Mouse (Mus musculus) forebrain, embryonic 10.5 days (tissue): ENCODE data around the gene Loxl4. TPM values are rescaled to one million over a fixed set of nuclear protein-coding genes. Genes with fewer than 3 reads are reported as not detected.

Source experiments
- DNase-seq: peaks from one replicate; pipeline ENCODE4 v3.0.0-alpha.2; 2017; ENCODE audit warnings: low spot score; ENCODE audit errors: extremely low spot score
- H3K27ac ChIP-seq: fragments of 300-500 bp; sonication (generic); 2 replicates; pipeline ENCODE4 v1.5.1; 2016; ENCODE audit warnings: mild to moderate bottlenecking
- H3K27me3 ChIP-seq: fragments of 300-500 bp; sonication (generic); 2 replicates; pipeline ENCODE4 v1.6.1; 2016; ENCODE audit warnings: mild to moderate bottlenecking; ENCODE audit not compliant: poor library complexity, severe bottlenecking
- H3K36me3 ChIP-seq: fragments of 300-500 bp; sonication (generic); replicated peaks from 2 replicates; pipeline ENCODE4 v1.6.1; 2016; ENCODE audit warnings: mild to moderate bottlenecking, moderate library complexity
- H3K4me1 ChIP-seq: fragments of 300-500 bp; sonication (generic); 2 replicates; pipeline ENCODE4 v1.6.1; 2016
- H3K4me3 ChIP-seq: fragments of 300-500 bp; sonication (generic); 2 replicates; pipeline ENCODE4 v1.5.1; 2016; ENCODE audit warnings: mild to moderate bottlenecking, moderate library complexity
- H3K9me3 ChIP-seq: fragments of 300-500 bp; sonication (generic); 2 replicates; pipeline ENCODE4 v1.6.1; 2016; ENCODE audit warnings: mild to moderate bottlenecking, moderate library complexity
- WGBS: fragments of 180-500 bp; shearing (Covaris S2); methylation state at CpG from one replicate; pipeline ENCODE4 v1.1.7; 2016; 5-methylcytosine and 5-hydroxymethylcytosine counted together
- polyA plus RNA-seq: library from polyadenylated mRNA; unstranded; fragments of >200 nt; fragmentation: Nextera tagmentation; extraction: Ambion mirVana; gene quantifications from 2 replicates; pipeline ENCODE4 v1.2.1, GENCODE M21; 2016

Gene Loxl4
- polyA plus RNA-seq, 1 experiment from 2014 or later, result 0.31 TPM

DNA sequence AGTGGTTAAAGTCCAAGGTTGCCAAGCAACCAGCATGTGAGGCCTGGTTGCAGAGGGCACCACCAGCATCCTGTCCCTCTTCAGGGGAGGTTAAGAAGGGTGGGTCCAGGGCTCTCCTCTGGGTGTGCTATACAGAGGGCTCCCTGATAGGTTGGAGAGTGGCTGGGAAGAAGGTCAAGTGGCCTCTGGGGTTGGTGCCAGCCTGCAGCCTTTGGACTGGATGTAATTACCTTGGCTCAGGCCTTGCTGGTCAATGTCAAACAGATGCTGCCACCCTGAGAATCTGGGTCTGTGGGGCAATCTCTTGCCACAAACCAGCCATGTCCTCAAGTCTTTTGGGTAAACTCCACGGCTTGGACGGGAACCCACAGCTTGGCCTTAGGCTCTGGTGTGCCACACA is 11.2 kb downstream of the Loxl4 start:
- Histone ChIP-seq H3K4me3 (no peak overlapping the region), H3K27ac (no peak overlapping the region), H3K36me3 (no peaks in the 10 kb centered on the region), H3K9me3 (no peaks in the 10 kb centered on the region), H3K4me1 (peaks cover 14% of the 10 kb centered on the region), H3K27me3 (no peaks in the 10 kb centered on the region)
- WGBS, result 90% methylated on average over 2 of the region's 2 CpGs
- DNase-seq, result no peak

DNA sequence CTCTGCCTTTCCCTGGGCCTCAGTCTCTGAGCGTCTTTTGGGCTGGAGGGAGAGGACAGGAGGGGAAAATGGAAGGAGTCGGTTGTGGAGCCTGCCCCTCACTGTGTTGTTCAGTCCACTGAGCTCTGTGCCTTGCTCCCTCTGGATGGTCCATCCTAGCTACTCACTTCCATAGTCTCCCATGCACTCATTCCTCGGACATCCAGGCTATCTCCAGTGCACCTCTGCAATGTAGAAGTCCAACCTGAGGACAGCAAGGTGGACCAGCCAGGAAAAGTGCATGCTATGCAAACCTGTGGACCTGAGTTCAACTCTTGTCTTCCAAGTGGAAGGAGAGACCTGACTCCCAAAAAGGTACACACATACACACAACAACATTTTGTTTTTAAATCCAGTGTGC is 12.0 kb downstream of the Loxl4 start:
- peaks cover 14% of the 10 kb centered on the region for H3K4me1 ChIP-seq
- H3K9me3 ChIP-seq, result no peaks in the 10 kb centered on the region
- WGBS, result 77% methylated on average over 3 of the region's 3 CpGs
- DNase-seq, result no peak
- no peaks in the 10 kb centered on the region for H3K27me3 ChIP-seq
- no peak overlapping the region for H3K27ac ChIP-seq
- no peaks in the 10 kb centered on the region for H3K36me3 ChIP-seq
- H3K4me3 ChIP-seq, result no peak overlapping the region

GRCm38 (mm10) chr19:42599891-42600290 is 12.7 kb downstream of the Loxl4 start:
- no peak overlapping the region for H3K4me3 ChIP-seq

GRCm38 (mm10) chr19:42597896-42598295 is 14.7 kb downstream of the Loxl4 start:
- 93% methylated on average over 6 of the region's 6 CpGs for WGBS
- Histone ChIP-seq H3K27me3 (no peaks in the 10 kb centered on the region), H3K4me1 (peaks cover 9% of the 10 kb centered on the region; the same call in 1 of the 2 replicates), H3K27ac (no peak overlapping the region), H3K36me3 (peaks cover 21% of the 10 kb centered on the region), H3K9me3 (no peaks in the 10 kb centered on the region), H3K4me3 (no peak overlapping the region)
- DNase-seq, result peak; percentile 12

More at GRCm38 (mm10) chr19:42599891-42600290, 12.7 kb downstream of the Loxl4 start:
- Histone ChIP-seq H3K4me1 (peaks cover 14% of the 10 kb centered on the region), H3K27me3 (no peaks in the 10 kb centered on the region), H3K9me3 (no peaks in the 10 kb centered on the region), H3K36me3 (peaks cover 6% of the 10 kb centered on the region), H3K27ac (0 out of 2 replicates have a peak overlapping the region, but pooled peaks have one; percentile 20)
- 89% methylated on average over 17 of the region's 17 CpGs for WGBS
- no peak for DNase-seq

- Histone ChIP-seq H3K27me3 (no peaks in the 10 kb centered on the region), H3K9me3 (no peaks in the 10 kb centered on the region), H3K36me3 (peaks cover 23% of the 10 kb centered on the region), H3K27ac (no peak overlapping the region), H3K4me3 (no peak overlapping the region), H3K4me1 (peaks cover 9% of the 10 kb centered on the region; the same call in 1 of the 2 replicates)
- peak; percentile 11 for DNase-seq
- WGBS, result 96% methylated on average over 12 of the region's 12 CpGs
These were observed 15.3 kb downstream of the Loxl4 start for GRCm38 (mm10) chr19:42597286-42597685.

DNA sequence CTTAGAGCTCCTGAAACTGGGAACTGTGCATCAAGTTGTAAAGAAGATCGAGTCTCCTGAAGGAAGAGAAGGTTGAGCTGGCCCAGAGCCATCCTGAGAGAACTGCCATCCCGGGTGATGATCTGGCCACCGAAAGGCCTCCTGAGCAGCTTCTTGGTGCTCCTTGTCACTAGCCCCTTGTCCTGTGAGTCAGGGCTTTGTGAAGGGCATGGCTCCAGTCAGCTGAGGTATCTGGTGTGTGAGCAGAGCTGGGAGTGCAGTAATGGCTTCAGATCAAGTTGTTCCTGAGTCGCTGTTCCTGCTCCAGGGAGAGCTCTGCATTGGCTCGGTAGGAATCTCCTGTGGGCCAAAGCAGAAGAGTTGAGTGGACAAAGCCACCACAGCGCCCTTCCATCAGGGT is 17.5 kb downstream of the Loxl4 start:
- Histone ChIP-seq H3K9me3 (no peaks in the 10 kb centered on the region), H3K27ac (no peak overlapping the region), H3K36me3 (peaks cover 38% of the 10 kb centered on the region), H3K4me1 (0 out of 2 replicates have a peak, but pooled peaks cover 3% of the 10 kb centered on the region), H3K4me3 (no peak overlapping the region), H3K27me3 (no peaks in the 10 kb centered on the region)
- WGBS, result 94% methylated on average over 6 of the region's 6 CpGs
- DNase-seq, result peak; percentile 14

- no peak overlapping the region for H3K4me3 ChIP-seq
- no peak for DNase-seq
- WGBS, result 95% methylated on average over 6 of the region's 6 CpGs
- no peak overlapping the region for H3K27ac ChIP-seq
- H3K36me3 ChIP-seq, result peaks cover 38% of the 10 kb centered on the region
- H3K4me1 ChIP-seq, result peaks cover 3% of the 10 kb centered on the region
- H3K27me3 ChIP-seq, result no peaks in the 10 kb centered on the region
- no peaks in the 10 kb centered on the region for H3K9me3 ChIP-seq
These were observed 19.2 kb downstream of the Loxl4 start for GRCm38 (mm10) chr19:42593456-42593855.

GRCm38 (mm10) chr19:42591534-42591933 is 21.1 kb downstream of the Loxl4 start:
- H3K9me3 ChIP-seq, result no peaks in the 10 kb centered on the region
- H3K27ac ChIP-seq, result no peak overlapping the region
- peaks cover 16% of the 10 kb centered on the region for H3K4me1 ChIP-seq
- peaks cover 41% of the 10 kb centered on the region for H3K36me3 ChIP-seq
- no peak overlapping the region for H3K4me3 ChIP-seq
- H3K27me3 ChIP-seq, result no peaks in the 10 kb centered on the region
- 92% methylated on average over 14 of the region's 14 CpGs for WGBS
- no peak for DNase-seq

GRCm38 (mm10) chr19:42589246-42589645 is 23.4 kb downstream of the Loxl4 start:
- no peak for DNase-seq
- no peak overlapping the region for H3K4me3 ChIP-seq
- no peak overlapping the region for H3K27ac ChIP-seq
- peaks cover 37% of the 10 kb centered on the region for H3K36me3 ChIP-seq
- no peaks in the 10 kb centered on the region for H3K9me3 ChIP-seq
- H3K4me1 ChIP-seq, result peaks cover 16% of the 10 kb centered on the region
- H3K27me3 ChIP-seq, result no peaks in the 10 kb centered on the region
- 87% methylated on average over 1 of the region's 1 CpGs for WGBS

GRCm38 (mm10) chr19:42587704-42588103 is 24.9 kb downstream of the Loxl4 start:
- Histone ChIP-seq H3K36me3 (peaks cover 41% of the 10 kb centered on the region), H3K9me3 (no peaks in the 10 kb centered on the region), H3K4me1 (peaks cover 16% of the 10 kb centered on the region), H3K27ac (no peak overlapping the region), H3K27me3 (no peaks in the 10 kb centered on the region), H3K4me3 (no peak overlapping the region)
- DNase-seq, result no peak
- WGBS, result 67% methylated on average over 2 of the region's 2 CpGs

- 91% methylated on average over 3 of the region's 3 CpGs for WGBS
- Histone ChIP-seq H3K36me3 (peaks cover 24% of the 10 kb centered on the region), H3K4me3 (no peak overlapping the region), H3K27ac (no peak overlapping the region), H3K27me3 (no peaks in the 10 kb centered on the region), H3K9me3 (no peaks in the 10 kb centered on the region), H3K4me1 (peaks cover 20% of the 10 kb centered on the region)
- DNase-seq, result no peak
These were observed 28.4 kb downstream of the Loxl4 start for GRCm38 (mm10) chr19:42584188-42584587.

GRCm38 (mm10) chr19:42583677-42584076 is 28.9 kb downstream of the Loxl4 start:
- H3K27ac ChIP-seq, result no peak overlapping the region
- 95% methylated on average over 5 of the region's 5 CpGs for WGBS
- no peak overlapping the region for H3K4me3 ChIP-seq
- no peaks in the 10 kb centered on the region for H3K9me3 ChIP-seq
- H3K36me3 ChIP-seq, result peaks cover 24% of the 10 kb centered on the region
- H3K4me1 ChIP-seq, result peaks cover 19% of the 10 kb centered on the region
- no peak for DNase-seq
- no peaks in the 10 kb centered on the region for H3K27me3 ChIP-seq

DNA sequence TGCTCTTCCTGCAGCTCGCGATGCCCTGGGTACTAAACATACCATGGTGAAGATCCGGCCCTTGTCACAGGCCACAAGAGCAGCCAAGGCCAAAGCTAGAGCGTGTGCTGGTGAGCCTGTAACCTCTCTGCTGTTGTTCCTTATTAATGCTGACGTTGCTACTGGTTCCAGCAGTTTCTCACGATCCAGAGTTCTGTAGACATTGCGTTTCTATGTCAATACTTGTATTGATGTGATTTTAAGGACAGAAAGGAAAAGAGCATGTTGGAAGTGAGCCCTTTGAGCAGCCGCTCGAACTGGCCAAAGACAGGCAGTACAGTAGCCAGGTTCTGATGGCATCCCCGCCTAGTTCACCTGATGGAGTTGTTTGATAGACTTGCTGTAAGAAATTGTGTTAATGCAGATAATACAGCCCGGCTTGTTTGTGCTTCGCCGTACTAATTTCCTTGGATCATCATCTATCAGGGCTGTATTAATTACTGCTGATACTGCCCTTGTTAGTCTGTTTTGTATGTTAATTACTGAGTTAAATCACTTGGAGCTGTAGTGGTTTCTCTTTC is 29.7 kb downstream of the Loxl4 start:
- no peak overlapping the region for H3K4me3 ChIP-seq
- H3K27ac ChIP-seq, result no peak overlapping the region
- no peaks in the 10 kb centered on the region for H3K27me3 ChIP-seq
- peaks cover 24% of the 10 kb centered on the region for H3K36me3 ChIP-seq
- 96% methylated on average over 13 of the region's 13 CpGs for WGBS
- no peak for DNase-seq
- peaks cover 11% of the 10 kb centered on the region for H3K4me1 ChIP-seq
- H3K9me3 ChIP-seq, result no peaks in the 10 kb centered on the region

GRCm38 (mm10) chr19:42580701-42581100 is 31.9 kb downstream of the Loxl4 start:
- DNase-seq, result no peak
- WGBS, result 62% methylated on average over 4 of the region's 4 CpGs
- Histone ChIP-seq H3K4me1 (0 out of 2 replicates have a peak, but pooled peaks cover 3% of the 10 kb centered on the region), H3K9me3 (no peaks in the 10 kb centered on the region), H3K4me3 (no peak overlapping the region), H3K27ac (no peak overlapping the region), H3K27me3 (no peaks in the 10 kb centered on the region), H3K36me3 (peaks cover 21% of the 10 kb centered on the region)
